Mouse (Mus musculus) embryonic facial prominence, embryonic 15.5 days (tissue): ENCODE data around the gene C530025M09Rik. TPM values are rescaled to one million over a fixed set of nuclear protein-coding genes. Genes with fewer than 3 reads are reported as not detected.
A peak's percentile ranks its signal among the peaks of the same experiment; 100 is the strongest.

Experiments used
- ATAC-seq: fragments of 200-750 bp; cut with Nextera tagmentation; 2 replicates; pipeline ENCODE4 v1.8.0; 2017; ENCODE audit warnings: low read depth, moderate TSS enrichment; ENCODE audit not compliant: insufficient number of reproducible peaks, low FRiP score, low TSS enrichment
- H3K27ac ChIP-seq: fragments of 300-500 bp; sonication (generic); replicated peaks from 2 replicates; pipeline ENCODE4 v1.5.1; 2015; ENCODE audit warnings: mild to moderate bottlenecking, inconsistent platforms
- H3K27me3 ChIP-seq: fragments of 300-500 bp; sonication (generic); 2 replicates; pipeline ENCODE4 v1.6.1; 2015; ENCODE audit warnings: inconsistent platforms
- H3K36me3 ChIP-seq: fragments of 300-500 bp; sonication (generic); 2 replicates; pipeline ENCODE4 v1.6.1; 2015; ENCODE audit warnings: mild to moderate bottlenecking, inconsistent platforms
- H3K4me1 ChIP-seq: fragments of 300-500 bp; sonication (generic); 2 replicates; pipeline ENCODE4 v1.6.1; 2015; ENCODE audit warnings: inconsistent platforms
- H3K4me2 ChIP-seq: fragments of 300-500 bp; sonication (generic); replicated peaks from 2 replicates; pipeline ENCODE4 v1.6.1; 2015; ENCODE audit warnings: mild to moderate bottlenecking, inconsistent platforms
- H3K4me3 ChIP-seq: fragments of 300-500 bp; sonication (generic); replicated peaks from 2 replicates; pipeline ENCODE4 v1.5.1; 2015; ENCODE audit warnings: mild to moderate bottlenecking, inconsistent platforms
- H3K9ac ChIP-seq: fragments of 300-500 bp; sonication (generic); 2 replicates; pipeline ENCODE4 v1.6.1; 2015; ENCODE audit warnings: inconsistent platforms
- H3K9me3 ChIP-seq: fragments of 300-500 bp; sonication (generic); replicated peaks from 2 replicates; pipeline ENCODE4 v1.6.1; 2016; ENCODE audit warnings: inconsistent platforms
- WGBS: fragments of 180-500 bp; shearing (Covaris S2); methylation state at CpG from one replicate; pipeline ENCODE4 v1.1.7; 2015; 5-methylcytosine and 5-hydroxymethylcytosine counted together
- polyA plus RNA-seq: library from polyadenylated mRNA; unstranded; fragments of >200 nt; fragmentation: Nextera tagmentation; extraction: Ambion mirVana; gene quantifications from 2 replicates; pipeline ENCODE4 v1.2.1, GENCODE M21; 2015

Gene C530025M09Rik
- polyA plus RNA-seq, 1 experiment from 2014 or later, result not detected

GRCm38 (mm10) chr2:149835091-149835490 is 4.1 kb upstream of the C530025M09Rik start:
- no peak overlapping the region for H3K9ac ChIP-seq
- ATAC-seq, result no peak
- WGBS, result 85% methylated on average over 1 of the region's 1 CpGs
- no peaks in the 10 kb centered on the region for H3K9me3 ChIP-seq
- H3K27me3 ChIP-seq, result peaks cover 27% of the 10 kb centered on the region
- peaks cover 17% of the 10 kb centered on the region; the same call in 1 of the 2 replicates for H3K4me1 ChIP-seq
- H3K27ac ChIP-seq, result no peak overlapping the region
- H3K36me3 ChIP-seq, result no peaks in the 10 kb centered on the region
- no peak overlapping the region for H3K4me3 ChIP-seq
- H3K4me2 ChIP-seq, result no peak overlapping the region

GRCm38 (mm10) chr2:149832301-149832700 is 1.3 kb upstream of the C530025M09Rik start:
- no peaks in the 10 kb centered on the region for H3K9me3 ChIP-seq
- 11% methylated on average over 5 of the region's 5 CpGs for WGBS
- H3K4me2 ChIP-seq, result no peak overlapping the region
- no peak overlapping the region for H3K9ac ChIP-seq
- H3K27me3 ChIP-seq, result peaks cover 39% of the 10 kb centered on the region
- H3K4me3 ChIP-seq, result no peak overlapping the region; the same call in 1 of the 2 replicates
- no peak overlapping the region for H3K27ac ChIP-seq
- H3K36me3 ChIP-seq, result no peaks in the 10 kb centered on the region
- peaks cover 17% of the 10 kb centered on the region; the same call in 1 of the 2 replicates for H3K4me1 ChIP-seq
- ATAC-seq, result no peak

GRCm38 (mm10) chr2:149831459-149832245 is 639 bp upstream of the C530025M09Rik start:
- no peak for ATAC-seq
- no peaks in the 10 kb centered on the region for H3K36me3 ChIP-seq
- no peak overlapping the region for H3K9ac ChIP-seq
- H3K27ac ChIP-seq, result no peak overlapping the region
- whole genome bisulfite sequencing, result 3% methylated on average over 29 of the region's 29 CpGs
- peaks cover 39% of the 10 kb centered on the region for H3K27me3 ChIP-seq
- peak overlapping the region; percentile 90 for H3K4me2 ChIP-seq
- H3K4me3 ChIP-seq, result peak overlapping the region; percentile 44
- H3K4me1 ChIP-seq, result peaks cover 17% of the 10 kb centered on the region; the same call in 1 of the 2 replicates
- no peaks in the 10 kb centered on the region for H3K9me3 ChIP-seq

- peaks cover 17% of the 10 kb centered on the region; the same call in 1 of the 2 replicates for H3K4me1 ChIP-seq
- peaks cover 39% of the 10 kb centered on the region for H3K27me3 ChIP-seq
- no peak for ATAC-seq
- H3K4me2 ChIP-seq, result peak overlapping the region; percentile 90
- no peaks in the 10 kb centered on the region for H3K36me3 ChIP-seq
- no peak overlapping the region for H3K9ac ChIP-seq
- H3K9me3 ChIP-seq, result no peaks in the 10 kb centered on the region
- no peak overlapping the region for H3K27ac ChIP-seq
- 5% methylated on average over 26 of the region's 26 CpGs for WGBS
- H3K4me3 ChIP-seq, result peak overlapping the region; percentile 44
Observed at GRCm38 (mm10) chr2:149829955-149830535, 968 bp downstream of the C530025M09Rik start.

- no peaks in the 10 kb centered on the region for H3K9me3 ChIP-seq
- peak within 1 kb of the TSS; percentile 90 for H3K4me2 ChIP-seq
- no peak within 1 kb of the TSS for H3K9ac ChIP-seq
- H3K36me3 ChIP-seq, result no peaks in the 10 kb centered on the region
- H3K4me1 ChIP-seq, result peaks cover 17% of the 10 kb centered on the region; the same call in 1 of the 2 replicates
- WGBS, result 85% methylated on average over 2 of the region's 2 CpGs
- no peak for ATAC-seq
- no peak within 1 kb of the TSS for H3K27ac ChIP-seq
- peak within 1 kb of the TSS; percentile 44 for H3K4me3 ChIP-seq
- H3K27me3 ChIP-seq, result peaks cover 39% of the 10 kb centered on the region
Observed at GRCm38 (mm10) chr2:149828911-149829310, 2.1 kb downstream of the C530025M09Rik start, which contains the start of gene Syndig1. Gene Syndig1 (plus strand): TSS chr2:149829211.

GRCm38 (mm10) chr2:149820201-149820600 is 10.8 kb downstream of the C530025M09Rik start:
- no peak for ATAC-seq
- WGBS, result 32% methylated on average over 2 of the region's 2 CpGs
- H3K9me3 ChIP-seq, result no peaks in the 10 kb centered on the region

GRCm38 (mm10) chr2:149819751-149820150 is 11.3 kb downstream of the C530025M09Rik start:
- no peak for ATAC-seq
- no peak overlapping the region for H3K27ac ChIP-seq
- H3K4me1 ChIP-seq, result no peaks in the 10 kb centered on the region
- no peak overlapping the region for H3K4me3 ChIP-seq
- WGBS, result 87% methylated on average over 3 of the region's 3 CpGs
- H3K4me2 ChIP-seq, result no peak overlapping the region
- H3K9ac ChIP-seq, result no peak overlapping the region
- no peaks in the 10 kb centered on the region for H3K27me3 ChIP-seq
- no peaks in the 10 kb centered on the region for H3K36me3 ChIP-seq
- H3K9me3 ChIP-seq, result no peaks in the 10 kb centered on the region

More at GRCm38 (mm10) chr2:149820201-149820600, 10.8 kb downstream of the C530025M09Rik start:
- Histone ChIP-seq H3K36me3 (no peaks in the 10 kb centered on the region), H3K4me3 (no peak overlapping the region), H3K4me2 (no peak overlapping the region), H3K4me1 (no peaks in the 10 kb centered on the region), H3K27me3 (no peaks in the 10 kb centered on the region), H3K27ac (no peak overlapping the region), H3K9ac (no peak overlapping the region)

GRCm38 (mm10) chr2:149818395-149818794 is 12.6 kb downstream of the C530025M09Rik start:
- Histone ChIP-seq H3K9ac (no peak overlapping the region), H3K27ac (no peak overlapping the region), H3K4me1 (no peaks in the 10 kb centered on the region), H3K4me3 (no peak overlapping the region), H3K36me3 (no peaks in the 10 kb centered on the region), H3K4me2 (no peak overlapping the region), H3K9me3 (no peaks in the 10 kb centered on the region), H3K27me3 (no peaks in the 10 kb centered on the region)
- ATAC-seq, result no peak
- 59% methylated on average over 3 of the region's 3 CpGs for WGBS

- no peak overlapping the region for H3K4me2 ChIP-seq
- H3K4me1 ChIP-seq, result no peaks in the 10 kb centered on the region
- no peaks in the 10 kb centered on the region for H3K27me3 ChIP-seq
- no peaks in the 10 kb centered on the region for H3K9me3 ChIP-seq
- WGBS, result 79% methylated on average over 2 of the region's 2 CpGs
- no peak for ATAC-seq
- H3K27ac ChIP-seq, result no peak overlapping the region
- no peak overlapping the region for H3K9ac ChIP-seq
- H3K36me3 ChIP-seq, result no peaks in the 10 kb centered on the region
- no peak overlapping the region for H3K4me3 ChIP-seq
Observed at GRCm38 (mm10) chr2:149812899-149813298, 18.1 kb downstream of the C530025M09Rik start.

- no peak for ATAC-seq
- Histone ChIP-seq H3K4me3 (no peak overlapping the region), H3K4me1 (no peaks in the 10 kb centered on the region), H3K27me3 (no peaks in the 10 kb centered on the region), H3K9me3 (no peaks in the 10 kb centered on the region), H3K9ac (no peak overlapping the region), H3K4me2 (no peak overlapping the region), H3K27ac (no peak overlapping the region), H3K36me3 (no peaks in the 10 kb centered on the region)
- WGBS, result 82% methylated on average over 2 of the region's 2 CpGs
Observed at GRCm38 (mm10) chr2:149805256-149805655, 25.8 kb downstream of the C530025M09Rik start.

GRCm38 (mm10) chr2:149804599-149805140 is 26.3 kb downstream of the C530025M09Rik start:
- Histone ChIP-seq H3K36me3 (no peaks in the 10 kb centered on the region), H3K27me3 (no peaks in the 10 kb centered on the region), H3K27ac (no peak overlapping the region), H3K4me3 (no peak overlapping the region), H3K4me1 (no peaks in the 10 kb centered on the region), H3K9me3 (no peaks in the 10 kb centered on the region), H3K9ac (no peak overlapping the region), H3K4me2 (no peak overlapping the region)
- WGBS, result 80% methylated on average over 3 of the region's 3 CpGs
- no peak for ATAC-seq
